Mouse (Mus musculus) midbrain, embryonic 11.5 days (tissue): Measurements from ENCODE around the gene Picalm. TPM values are rescaled to one million over a fixed set of nuclear protein-coding genes. Genes with fewer than 3 reads are reported as not detected.
A peak's percentile ranks its signal among the peaks of the same experiment; 100 is the strongest.

Experiments used
- ATAC-seq: fragments of 200-750 bp; cut with Nextera tagmentation; 2 replicates; pipeline ENCODE4 v1.8.0; 2017; ENCODE audit warnings: moderate TSS enrichment, moderate library complexity; ENCODE audit not compliant: low FRiP score
- DNase-seq: peaks from one replicate; pipeline ENCODE4 v3.0.0; 2015; ENCODE audit warnings: low spot score; ENCODE audit errors: missing footprints
- H3K27ac ChIP-seq: fragments of 300-500 bp; sonication (generic); 2 replicates; pipeline ENCODE4 v1.5.1; 2014; ENCODE audit warnings: low read depth, low read length
- H3K27me3 ChIP-seq: fragments of 300-500 bp; sonication (generic); 2 replicates; pipeline ENCODE4 v1.6.1; 2014; ENCODE audit warnings: mild to moderate bottlenecking, low read length, moderate library complexity, mixed read lengths; ENCODE audit not compliant: control insufficient read depth, insufficient read depth
- H3K36me3 ChIP-seq: fragments of 300-500 bp; sonication (generic); 2 replicates; pipeline ENCODE4 v1.6.1; 2014; ENCODE audit warnings: mild to moderate bottlenecking, low read length, moderate library complexity, mixed read lengths; ENCODE audit not compliant: control insufficient read depth, insufficient read depth
- H3K4me1 ChIP-seq: fragments of 300-500 bp; sonication (generic); 2 replicates; pipeline ENCODE4 v1.6.1; 2014; ENCODE audit warnings: low read length; ENCODE audit not compliant: control insufficient read depth, insufficient read depth
- H3K4me2 ChIP-seq: fragments of 300-500 bp; sonication (generic); 2 replicates; pipeline ENCODE4 v1.6.1; 2014; ENCODE audit warnings: mild to moderate bottlenecking, moderate library complexity
- H3K4me3 ChIP-seq: fragments of 300-500 bp; sonication (generic); 2 replicates; pipeline ENCODE4 v1.5.1; 2014; ENCODE audit warnings: low read depth, low read length
- H3K9ac ChIP-seq: fragments of 300-500 bp; sonication (generic); 2 replicates; pipeline ENCODE4 v1.6.1; 2014; ENCODE audit warnings: low read length
- H3K9me3 ChIP-seq: fragments of 300-500 bp; sonication (generic); 2 replicates; pipeline ENCODE4 v1.6.1; 2016; ENCODE audit warnings: low read length; ENCODE audit not compliant: control insufficient read depth
- WGBS: fragments of 180-500 bp; shearing (Covaris S2); extraction: QIAGEN DNeasy Blood & Tissue Kit; methylation state at CpG from one replicate; pipeline ENCODE4 v1.1.7; 2014; 5-methylcytosine and 5-hydroxymethylcytosine counted together
- polyA plus RNA-seq: library from polyadenylated mRNA; unstranded; fragments of >200 nt; fragmentation: Nextera tagmentation; extraction: Ambion mirVana; gene quantifications from 2 replicates; pipeline ENCODE4 v1.2.1, GENCODE M21; 2014

Picalm gene
- polyA plus RNA-seq, 1 experiment from 2014 or later: 35.7 TPM

- no peaks in the 10 kb centered on the region for H3K36me3 ChIP-seq
- H3K4me1 ChIP-seq: no peaks in the 10 kb centered on the region
- DNase-seq: no peak
- H3K9me3 ChIP-seq: no peaks in the 10 kb centered on the region
- H3K4me3 ChIP-seq: no peak overlapping the region
- 80% methylated on average over 6 of the region's 6 CpGs for WGBS
- ATAC-seq: no peak
- no peak overlapping the region for H3K4me2 ChIP-seq
- no peak overlapping the region for H3K27ac ChIP-seq
- H3K27me3 ChIP-seq: no peaks in the 10 kb centered on the region
- H3K9ac ChIP-seq: no peak overlapping the region
These were observed 34.1 kb upstream of the Picalm start for GRCm38 (mm10) chr7:90095766-90096372.

GRCm38 (mm10) chr7:90096609-90097008 lies 33.4 kb upstream of the Picalm start:
- Histone ChIP-seq H3K4me2 (no peak overlapping the region), H3K4me3 (no peak overlapping the region), H3K27ac (no peak overlapping the region), H3K9me3 (no peaks in the 10 kb centered on the region), H3K36me3 (no peaks in the 10 kb centered on the region), H3K9ac (no peak overlapping the region), H3K4me1 (no peaks in the 10 kb centered on the region), H3K27me3 (no peaks in the 10 kb centered on the region)
- WGBS: 77% methylated on average over 2 of the region's 2 CpGs
- ATAC-seq (no peak), DNase-seq (no peak)

- H3K4me3 ChIP-seq: no peak overlapping the region
- H3K36me3 ChIP-seq: no peaks in the 10 kb centered on the region
- ATAC-seq (no peak), DNase-seq (no peak)
- no peak overlapping the region for H3K4me2 ChIP-seq
- H3K9ac ChIP-seq: no peak overlapping the region
- no peak overlapping the region for H3K27ac ChIP-seq
- H3K27me3 ChIP-seq: no peaks in the 10 kb centered on the region
- H3K4me1 ChIP-seq: no peaks in the 10 kb centered on the region
- WGBS: 88% methylated on average over 4 of the region's 4 CpGs
- H3K9me3 ChIP-seq: no peaks in the 10 kb centered on the region
These were observed 31.8 kb upstream of the Picalm start for GRCm38 (mm10) chr7:90098253-90098652.

GRCm38 (mm10) chr7:90099248-90099647 lies 30.8 kb upstream of the Picalm start:
- 37% methylated on average over 10 of the region's 10 CpGs for WGBS
- no peak overlapping the region for H3K4me3 ChIP-seq

GRCm38 (mm10) chr7:90100614-90101160 lies 29.3 kb upstream of the Picalm start:
- H3K9me3 ChIP-seq: no peaks in the 10 kb centered on the region
- H3K4me3 ChIP-seq: no peak overlapping the region
- no peaks in the 10 kb centered on the region for H3K27me3 ChIP-seq
- H3K36me3 ChIP-seq: no peaks in the 10 kb centered on the region
- H3K4me2 ChIP-seq: no peak overlapping the region
- no peak overlapping the region for H3K27ac ChIP-seq
- DNase-seq (no peak), ATAC-seq (no peak)
- H3K4me1 ChIP-seq: no peaks in the 10 kb centered on the region
- H3K9ac ChIP-seq: no peak overlapping the region
- 91% methylated on average over 3 of the region's 3 CpGs for WGBS

More at GRCm38 (mm10) chr7:90099248-90099647, 30.8 kb upstream of the Picalm start:
- Histone ChIP-seq H3K36me3 (no peaks in the 10 kb centered on the region), H3K4me2 (peak overlapping the region; percentile 0; the same call in 1 of the 2 replicates), H3K27ac (no peak overlapping the region), H3K4me1 (no peaks in the 10 kb centered on the region), H3K27me3 (no peaks in the 10 kb centered on the region), H3K9me3 (no peaks in the 10 kb centered on the region), H3K9ac (no peak overlapping the region)
- ATAC-seq (peak; percentile 42; the same call in 1 of the 2 replicates), DNase-seq (no peak)

- no peak overlapping the region for H3K27ac ChIP-seq
- ATAC-seq (no peak), DNase-seq (no peak)
- no peak overlapping the region for H3K4me2 ChIP-seq
- H3K27me3 ChIP-seq: no peaks in the 10 kb centered on the region
- H3K9me3 ChIP-seq: no peaks in the 10 kb centered on the region
- no peaks in the 10 kb centered on the region for H3K4me1 ChIP-seq
- H3K9ac ChIP-seq: no peak overlapping the region
- no peaks in the 10 kb centered on the region for H3K36me3 ChIP-seq
- WGBS: 94% methylated on average over 2 of the region's 2 CpGs
- no peak overlapping the region for H3K4me3 ChIP-seq
These were observed 13.9 kb upstream of the Picalm start for GRCm38 (mm10) chr7:90116100-90116499.

DNA sequence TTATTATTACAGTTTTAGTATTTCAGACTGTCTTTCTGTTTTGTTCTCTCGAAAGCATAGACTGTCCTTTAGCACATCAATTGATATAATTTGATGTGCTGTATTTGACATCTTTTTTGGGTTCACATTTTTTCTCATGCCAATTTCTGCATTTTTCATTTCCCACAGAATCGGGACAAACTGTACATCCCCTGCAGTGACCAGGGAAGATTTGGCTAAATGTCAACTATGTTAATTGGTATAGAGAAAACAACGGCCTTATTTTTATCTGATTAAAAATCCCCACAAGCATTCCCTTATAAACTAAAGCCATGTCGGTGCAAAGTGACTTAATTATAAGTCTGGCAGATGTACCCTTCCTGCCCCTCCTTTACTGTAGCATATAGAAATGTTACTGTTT lies 9.9 kb upstream of the Picalm start:
- 89% methylated on average over 4 of the region's 4 CpGs for WGBS
- no peak for DNase-seq
- no peak overlapping the region for H3K9ac ChIP-seq
- no peaks in the 10 kb centered on the region for H3K9me3 ChIP-seq
- no peaks in the 10 kb centered on the region for H3K27me3 ChIP-seq
- no peak overlapping the region for H3K4me3 ChIP-seq
- no peaks in the 10 kb centered on the region for H3K36me3 ChIP-seq
- no peaks in the 10 kb centered on the region for H3K4me1 ChIP-seq
- no peak for ATAC-seq
- no peak overlapping the region for H3K4me2 ChIP-seq
- no peak overlapping the region for H3K27ac ChIP-seq

DNA sequence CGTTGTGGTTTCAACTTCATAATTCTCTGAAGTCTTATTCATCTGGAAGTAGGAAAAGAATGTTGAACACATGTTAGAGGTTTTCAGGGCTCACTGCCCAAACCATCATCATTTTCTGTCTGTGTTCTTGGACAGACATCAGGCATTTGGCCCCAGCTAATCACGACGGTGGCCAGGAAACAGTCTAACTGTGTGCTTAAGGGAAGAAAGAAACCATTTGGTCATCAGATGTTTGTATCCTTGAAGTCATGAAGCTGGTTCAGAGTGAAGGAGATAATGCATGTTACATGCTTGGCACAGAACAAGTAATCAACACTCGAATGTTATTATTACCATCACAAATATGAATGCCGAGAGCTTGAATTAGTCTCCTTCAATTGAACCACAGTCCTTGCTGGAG lies 5.0 kb upstream of the Picalm start:
- Histone ChIP-seq H3K27ac (no peak overlapping the region), H3K9ac (no peak overlapping the region), H3K27me3 (no peaks in the 10 kb centered on the region), H3K4me3 (no peak overlapping the region), H3K9me3 (no peaks in the 10 kb centered on the region), H3K4me2 (no peak overlapping the region), H3K36me3 (no peaks in the 10 kb centered on the region), H3K4me1 (peaks cover 8% of the 10 kb centered on the region)
- 91% methylated on average over 5 of the region's 5 CpGs for WGBS
- ATAC-seq (no peak), DNase-seq (no peak)

DNA sequence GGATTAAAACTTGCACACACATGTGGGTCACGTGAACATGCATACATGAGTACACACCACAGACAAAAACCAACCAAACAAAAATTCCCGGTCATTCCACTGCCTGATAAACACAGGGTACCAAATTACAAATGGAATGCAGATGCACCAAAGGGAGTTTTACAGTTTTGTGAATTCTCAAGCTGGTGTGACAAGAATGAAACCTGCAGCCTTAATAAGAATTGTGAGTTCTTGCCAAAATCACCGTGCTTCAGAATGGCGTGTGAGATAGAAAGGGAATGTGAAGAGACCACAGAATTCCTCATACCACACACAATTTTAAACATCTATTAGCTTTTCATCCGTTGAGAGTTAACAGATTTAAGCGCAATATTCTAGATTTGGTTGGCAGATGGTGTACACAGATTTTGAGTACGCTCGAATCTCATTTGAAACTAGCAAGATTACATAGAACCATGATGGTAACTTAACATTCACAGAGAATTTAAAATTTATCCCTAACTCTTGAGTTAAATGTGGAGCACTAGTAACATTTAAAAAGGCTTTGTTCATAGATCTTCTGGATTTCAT lies 1.3 kb upstream of the Picalm start:
- H3K9ac ChIP-seq: peak overlapping the region; percentile 86; the same call in 1 of the 2 replicates
- H3K4me1 ChIP-seq: peaks cover 13% of the 10 kb centered on the region
- no peaks in the 10 kb centered on the region for H3K36me3 ChIP-seq
- no peaks in the 10 kb centered on the region for H3K9me3 ChIP-seq
- peak overlapping the region; percentile 94 for H3K4me3 ChIP-seq
- H3K4me2 ChIP-seq: peak overlapping the region; percentile 65
- H3K27me3 ChIP-seq: no peaks in the 10 kb centered on the region
- 87% methylated on average over 8 of the region's 8 CpGs for WGBS
- ATAC-seq (no peak), DNase-seq (peak; percentile 89)
- peak overlapping the region; percentile 93; the same call in 1 of the 2 replicates for H3K27ac ChIP-seq
